Mouse (Mus musculus): ENCODE data around the gene Sgsm2.

DNA sequence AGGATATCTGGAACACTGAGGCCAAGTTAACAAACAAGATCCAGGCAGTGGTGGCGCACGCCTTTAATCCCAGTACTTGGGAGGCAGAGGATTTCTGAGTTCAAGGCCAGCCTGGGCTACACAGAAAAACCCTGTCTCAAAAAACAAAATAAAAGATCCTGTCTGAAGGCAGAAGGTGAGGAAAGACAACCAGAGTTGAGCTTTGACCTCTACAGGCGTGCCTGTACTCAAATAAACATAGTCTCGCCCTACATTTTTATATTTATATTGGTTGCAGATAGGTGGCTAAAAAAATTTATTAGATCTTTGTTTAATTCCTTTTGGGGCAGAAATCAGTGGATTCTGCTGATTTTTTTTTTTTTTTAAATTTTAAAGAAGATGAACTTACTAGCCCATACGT lies 5.6 kb upstream of the Sgsm2 start:
- no peak for TF ChIP-seq CTCF (IDR thresholded peaks at IDR 0.05; ENCODE audit: low read depth)
- no peak for TF ChIP-seq EP300 (IDR thresholded peaks at IDR 0.05; ENCODE audit: low read depth)

All from heart, postnatal 0 days (tissue).